Mouse (Mus musculus) stomach, postnatal 0 days (tissue): ENCODE measurements around the gene Olfr821. TPM values are rescaled to one million over a fixed set of nuclear protein-coding genes. Genes with fewer than 3 reads are reported as not detected.

Experiments
- ATAC-seq: fragments of 200-750 bp; cut with Nextera tagmentation; 2 replicates; pipeline ENCODE4 v1.8.0; 2017; ENCODE audit not compliant: low FRiP score, low TSS enrichment
- DNase-seq: peaks from one replicate; pipeline ENCODE4 v3.0.0-alpha.2; 2016; ENCODE audit warnings: low spot score
- H3K27ac ChIP-seq: fragments of 300-500 bp; sonication (generic); replicated peaks from 2 replicates; pipeline ENCODE4 v1.5.1; 2014; ENCODE audit warnings: mild to moderate bottlenecking, control low read depth
- H3K27me3 ChIP-seq: fragments of 300-500 bp; sonication (generic); 2 replicates; pipeline ENCODE4 v1.6.1; 2014; ENCODE audit warnings: low read length; ENCODE audit not compliant: control insufficient read depth, insufficient read depth
- H3K36me3 ChIP-seq: fragments of 300-500 bp; sonication (generic); 2 replicates; pipeline ENCODE4 v1.6.1; 2014; ENCODE audit warnings: low read length, mixed read lengths; ENCODE audit not compliant: control insufficient read depth, insufficient read depth
- H3K4me1 ChIP-seq: fragments of 300-500 bp; sonication (generic); replicated peaks from 2 replicates; pipeline ENCODE4 v1.6.1; 2014; ENCODE audit warnings: antibody characterized with exemption; ENCODE audit not compliant: control insufficient read depth, insufficient read depth
- H3K4me2 ChIP-seq: fragments of 300-500 bp; sonication (generic); replicated peaks from 2 replicates; pipeline ENCODE4 v1.6.1; 2014; ENCODE audit warnings: low read depth, mild to moderate bottlenecking, control low read depth, moderate library complexity
- H3K4me3 ChIP-seq: fragments of 300-500 bp; sonication (generic); 2 replicates; pipeline ENCODE4 v1.5.1; 2014; ENCODE audit warnings: low read depth, low read length, control low read depth
- H3K9ac ChIP-seq: fragments of 300-500 bp; sonication (generic); 2 replicates; pipeline ENCODE4 v1.6.1; 2014; ENCODE audit warnings: mild to moderate bottlenecking, low read length, control low read depth, mixed read lengths
- H3K9me3 ChIP-seq: fragments of 300-500 bp; sonication (generic); 2 replicates; pipeline ENCODE4 v1.6.1; 2016; ENCODE audit warnings: low read length; ENCODE audit not compliant: control insufficient read depth
- CTCF ChIP-seq: IDR thresholded peaks from 2 replicates; pipeline ENCODE4 v1.5.1; 2016; ENCODE audit warnings: antibody characterized with exemption, low read depth, mild to moderate bottlenecking, moderate library complexity
- EP300 ChIP-seq: optimal IDR thresholded peaks from 2 replicates; pipeline ENCODE3; 2016; ENCODE audit warnings: antibody characterized with exemption
- polyA plus RNA-seq: library from polyadenylated mRNA; unstranded; fragments of >200 nt; fragmentation: Nextera tagmentation; extraction: Ambion mirVana; gene quantifications from 2 replicates; pipeline ENCODE4 v1.2.1, GENCODE M21; 2015

Olfr821 gene
- polyA plus RNA-seq, 1 experiment from 2014 or later: not detected

- no peak for TF ChIP-seq EP300
- TF ChIP-seq CTCF: no peak
- Histone ChIP-seq H3K36me3 (no peaks in the 10 kb centered on the region), H3K4me1 (no peaks in the 10 kb centered on the region), H3K4me3 (no peak within 1 kb of the TSS), H3K9ac (no peak within 1 kb of the TSS), H3K27ac (no peak within 1 kb of the TSS), H3K27me3 (no peaks in the 10 kb centered on the region), H3K4me2 (no peak within 1 kb of the TSS), H3K9me3 (no peaks in the 10 kb centered on the region)
- no peak for ATAC-seq
- no peak for DNase-seq
Observed at GRCm38 (mm10) chr10:130070910-130071309, 40.8 kb downstream of the Olfr821 start, which contains the start of gene Olfr822. Olfr822 (plus strand) TSS chr10:130071210.

Other genes with a start within 250 kb of the Olfr821 start
- gene Olfr810, start 235.4 kb upstream of the Olfr821 start, polyA plus RNA-seq: not detected in 2 replicates
- gene Olfr811, start 226.0 kb upstream of the Olfr821 start, polyA plus RNA-seq: not detected in 2 replicates
- gene Olfr812, start 184.3 kb upstream of the Olfr821 start, polyA plus RNA-seq: not detected in 2 replicates
- not detected in 2 replicates for gene Olfr813, start 175.0 kb upstream of the Olfr821 start, polyA plus RNA-seq
- gene Olfr814, start 150.5 kb upstream of the Olfr821 start, polyA plus RNA-seq: not detected in 2 replicates
- gene Olfr815, start 124.5 kb upstream of the Olfr821 start, polyA plus RNA-seq: 0.11 TPM in 1 of 2 replicates, not detected in the other
- not detected in 2 replicates for gene Olfr816, start 114.8 kb upstream of the Olfr821 start, polyA plus RNA-seq
- not detected in 2 replicates for gene Olfr818, start 81.2 kb upstream of the Olfr821 start, polyA plus RNA-seq
- gene Olfr819, start 63.1 kb upstream of the Olfr821 start, polyA plus RNA-seq: not detected in 2 replicates
- not detected in 2 replicates for gene Olfr247, start 54.2 kb upstream of the Olfr821 start, polyA plus RNA-seq
- 0.02 TPM in 1 of 2 replicates, not detected in the other for gene Gm10310, start 45.3 kb upstream of the Olfr821 start, polyA plus RNA-seq
- not detected in 2 replicates for gene Olfr820, start 17.7 kb upstream of the Olfr821 start, polyA plus RNA-seq
- 0.04 TPM in 1 of 2 replicates, not detected in the other for gene Olfr822, start 40.9 kb downstream of the Olfr821 start, polyA plus RNA-seq
- not detected in 2 replicates for gene Olfr823, start 85.0 kb downstream of the Olfr821 start, polyA plus RNA-seq
- gene Olfr824, start 99.7 kb downstream of the Olfr821 start, polyA plus RNA-seq: not detected in 2 replicates
- not detected in 2 replicates for gene Olfr825, start 136.4 kb downstream of the Olfr821 start, polyA plus RNA-seq
- not detected in 2 replicates for gene Olfr826, start 153.8 kb downstream of the Olfr821 start, polyA plus RNA-seq
- not detected in 2 replicates for gene Olfr827, start 184.1 kb downstream of the Olfr821 start, polyA plus RNA-seq
- gene Neurod4, start 249.9 kb downstream of the Olfr821 start, polyA plus RNA-seq: 0.05 TPM in 1 of 2 replicates, not detected in the other